23 mouse cellular contexts compared by ENCODE assay signal in the genomic region with DNA sequence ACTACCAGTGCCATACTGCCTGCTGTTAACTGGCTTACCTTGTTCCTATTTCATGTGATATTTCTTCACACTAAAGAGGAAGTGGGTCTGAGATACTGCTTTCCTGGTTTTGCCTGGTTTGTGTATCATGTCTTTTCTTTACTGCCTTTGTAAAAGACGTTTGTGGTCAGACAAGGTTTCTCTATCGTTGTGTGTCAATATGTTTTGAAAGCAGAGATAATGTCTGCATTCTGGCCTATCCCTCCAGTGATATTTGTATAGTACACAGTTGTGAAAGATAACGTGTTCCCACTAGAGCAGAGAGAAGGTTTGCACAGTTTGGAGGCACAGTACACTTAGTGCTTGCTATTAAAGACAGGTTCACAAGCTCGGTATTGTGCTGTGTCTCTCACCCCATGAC. TPM values are rescaled to one million over a fixed set of nuclear protein-coding genes. Genes with fewer than 3 reads are reported as not detected.
DNase-seq lines count a peak whose midpoint lies in the region; ATAC-seq lines count a peak whose summit lies in the region.
"Had no signal": no experiment of that assay in that cellular context is flagged by ENCODE, and none has a peak within 500 bp of the region (broad histone marks: within the 10 kb centered on the region; RNA-seq: fewer than 3 reads in every experiment).

No protein-coding gene starts in this region.

- DNase-seq in liver, embryonic 11.5 days (ENCODE audit: low spot score) = no peak
- DNase-seq in liver (no peak), MN1 (ENCODE audit: low spot score) (no peak)
- no peak for DNase-seq in urinary bladder, adult 18-20 months (ENCODE audit: low spot score in 2 of 2)
- DNase-seq: adrenal gland, adult 8-10 months; cerebellum, adult 9-10 months; forebrain, postnatal 0 days; heart, postnatal 14 days; kidney, adult 11 months; midbrain, embryonic 14.5 days; thymus, postnatal 25 days had no signal

- no peaks in the 10 kb centered on the region for H3K36me3 ChIP-seq in liver, embryonic 11.5 days (ENCODE audit: control insufficient read depth, insufficient read depth, low read length)
- no peaks in the 10 kb centered on the region for H3K36me3 ChIP-seq in liver, embryonic 12.5 days
- H3K36me3 ChIP-seq in megakaryocyte, embryonic 14.5 days (replicated peaks; ENCODE audit: low read length) = peaks cover 27% of the 10 kb centered on the region
- no peaks in the 10 kb centered on the region for H3K36me3 ChIP-seq in midbrain, embryonic 15.5 days (replicated peaks)
- H3K36me3 ChIP-seq: embryonic facial prominence, embryonic 13.5 days; heart, embryonic 12.5 days; hindbrain, embryonic 13.5 days had no signal

- H3K4me3 ChIP-seq in liver, embryonic 11.5 days (ENCODE audit: low read depth, low read length) = no peak overlapping the region
- no peak overlapping the region for H3K4me3 ChIP-seq in liver, embryonic 12.5 days
- peak overlapping the region; percentile 29 for H3K4me3 ChIP-seq in megakaryocyte, embryonic 14.5 days (replicated peaks)
- no peak overlapping the region for H3K4me3 ChIP-seq in midbrain, embryonic 15.5 days
- H3K4me3 ChIP-seq: embryonic facial prominence, embryonic 13.5 days; heart, embryonic 12.5 days; hindbrain, embryonic 13.5 days had no signal

- H3K27ac ChIP-seq in liver, embryonic 11.5 days (ENCODE audit: low read depth, low read length) = peak overlapping the region; percentile 32; the same call in 1 of the 2 replicates
- no peak overlapping the region for H3K27ac ChIP-seq in liver, embryonic 12.5 days
- H3K27ac ChIP-seq in midbrain, embryonic 15.5 days = no peak overlapping the region
- H3K27ac ChIP-seq: embryonic facial prominence, embryonic 13.5 days; hindbrain, embryonic 13.5 days; kidney, postnatal 0 days; macrophage had no signal

- H3K9ac ChIP-seq in liver, embryonic 11.5 days (ENCODE audit: low read depth, low read length) = no peak overlapping the region
- no peak overlapping the region for H3K9ac ChIP-seq in liver, embryonic 12.5 days
- H3K9ac ChIP-seq in midbrain, embryonic 15.5 days = no peak overlapping the region
- H3K9ac ChIP-seq: embryonic facial prominence, embryonic 13.5 days; forebrain, postnatal 0 days; heart, embryonic 12.5 days; hindbrain, embryonic 13.5 days had no signal

- WGBS in liver, embryonic 11.5 days = 20% methylated on average over 4 of the region's 4 CpGs
- 8% methylated on average over 4 of the region's 4 CpGs for WGBS in liver, embryonic 12.5 days (ENCODE audit: insufficient replicate concordance)
- WGBS in midbrain, embryonic 15.5 days = 83% methylated on average over 4 of the region's 4 CpGs

- no peaks in the 10 kb centered on the region for H3K27me3 ChIP-seq in liver, embryonic 11.5 days (replicated peaks; ENCODE audit: control insufficient read depth, insufficient read depth, low read length)
- no peaks in the 10 kb centered on the region for H3K27me3 ChIP-seq in liver, embryonic 12.5 days (replicated peaks)
- H3K27me3 ChIP-seq in megakaryocyte, embryonic 14.5 days (replicated peaks) = no peaks in the 10 kb centered on the region
- no peaks in the 10 kb centered on the region for H3K27me3 ChIP-seq in midbrain, embryonic 15.5 days (replicated peaks)
- H3K27me3 ChIP-seq: embryonic facial prominence, embryonic 13.5 days; heart, embryonic 12.5 days; hindbrain, embryonic 13.5 days had no signal

- peaks cover 6% of the 10 kb centered on the region for H3K4me1 ChIP-seq in liver, embryonic 11.5 days (replicated peaks; ENCODE audit: control insufficient read depth, insufficient read depth, low read length)
- peaks cover 15% of the 10 kb centered on the region for H3K4me1 ChIP-seq in liver, embryonic 12.5 days
- H3K4me1 ChIP-seq in megakaryocyte, embryonic 14.5 days = peaks cover 23% of the 10 kb centered on the region
- no peaks in the 10 kb centered on the region for H3K4me1 ChIP-seq in midbrain, embryonic 15.5 days
- H3K4me1 ChIP-seq: embryonic facial prominence, embryonic 13.5 days; hindbrain, embryonic 13.5 days had no signal

- ATAC-seq in liver, embryonic 11.5 days (replicated peaks; ENCODE audit: low FRiP score) = peak; percentile 83
- peak; percentile 87 for ATAC-seq in liver, embryonic 12.5 days
- no peak for ATAC-seq in inflammation-experienced regulatory T-cells, adult 6 months
- ATAC-seq in midbrain, embryonic 15.5 days (replicated peaks) = no peak
- ATAC-seq: forebrain, postnatal 0 days had no signal

- H3K4me2 ChIP-seq in liver, embryonic 11.5 days = peak overlapping the region; percentile 29; the same call in 1 of the 2 replicates
- 0 out of 2 replicates have a peak overlapping the region, but pooled peaks have one; percentile 8 for H3K4me2 ChIP-seq in liver, embryonic 12.5 days
- no peak overlapping the region for H3K4me2 ChIP-seq in midbrain, embryonic 15.5 days
- H3K4me2 ChIP-seq: embryonic facial prominence, embryonic 13.5 days; heart, embryonic 12.5 days; hindbrain, embryonic 13.5 days had no signal

- H3K9me3 ChIP-seq in liver, embryonic 11.5 days (ENCODE audit: control insufficient read depth, low read length) = no peaks in the 10 kb centered on the region
- no peaks in the 10 kb centered on the region for H3K9me3 ChIP-seq in liver, embryonic 12.5 days (replicated peaks)
- H3K9me3 ChIP-seq in megakaryocyte, embryonic 14.5 days = no peaks in the 10 kb centered on the region
- no peaks in the 10 kb centered on the region for H3K9me3 ChIP-seq in midbrain, embryonic 15.5 days
- H3K9me3 ChIP-seq: embryonic facial prominence, embryonic 13.5 days; heart, embryonic 12.5 days; hindbrain, embryonic 13.5 days had no signal

RNA-seq across cellular contexts. Expression of gene 4933425L06Rik, which starts 58.0 kb away (rescaled TPM):
- not detected in 2 replicates for polyA plus RNA-seq in liver, embryonic 11.5 days (2014; fragmentation: Nextera tagmentation; extraction: Ambion mirVana)
- not detected in 2 replicates for polyA plus RNA-seq in liver, embryonic 12.5 days (2016; fragmentation: Nextera tagmentation; extraction: Ambion mirVana)
- not detected in 2 replicates for polyA plus RNA-seq in megakaryocyte, embryonic 14.5 days (2012; ENCODE audit: insufficient read depth, low replicate concordance)
- polyA plus RNA-seq in inflammation-experienced regulatory T-cells, adult 6 months (2017; shearing (Covaris generic)) = not detected
- polyA plus RNA-seq in midbrain, embryonic 15.5 days (2015; fragmentation: Nextera tagmentation; extraction: Ambion mirVana) = not detected in 2 replicates
- polyA plus RNA-seq: embryonic facial prominence, embryonic 13.5 days; forebrain, postnatal 0 days; gonadal fat pad, adult 2 months; heart, embryonic 12.5 days; hindbrain, embryonic 13.5 days; kidney, postnatal 0 days; limb, embryonic 14.5 days; lung, embryonic 16.5 days; macrophage; midbrain, embryonic 14.5 days had no signal

Comparison
In these comparisons a context has a peak if more than half of its experiments do, and no peak if none do; other contexts are left out.
1. ATAC-seq: peak in liver, embryonic 11.5 days (single experiment) and liver, embryonic 12.5 days (single experiment); none in inflammation-experienced regulatory T-cells, adult 6 months (single experiment) and midbrain, embryonic 15.5 days (single experiment).